Mouse (Mus musculus): ENCODE results near the gene Tmem91.

Gene Tmem91

DNA sequence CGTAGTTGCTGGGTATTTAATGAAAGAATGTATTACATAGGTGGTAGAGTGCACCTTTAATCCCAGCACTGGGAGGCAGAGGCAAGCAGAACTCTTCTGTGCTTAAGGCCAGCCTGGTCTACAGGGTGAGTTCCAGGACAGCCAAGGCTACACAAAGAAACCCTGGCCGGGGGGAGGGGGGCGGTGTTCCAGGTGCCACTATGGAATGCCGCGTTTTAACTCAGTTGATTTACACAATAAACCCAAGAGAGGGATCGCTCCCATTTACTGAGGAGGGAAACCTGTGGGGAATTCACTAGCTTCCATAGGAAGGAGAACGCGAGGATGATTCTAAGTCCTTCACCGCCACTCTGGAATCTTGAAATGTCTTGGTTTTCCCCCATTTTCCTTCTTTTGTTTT, 5.3 kb downstream of the Tmem91 start:
- no peak for DNase-seq

DNA sequence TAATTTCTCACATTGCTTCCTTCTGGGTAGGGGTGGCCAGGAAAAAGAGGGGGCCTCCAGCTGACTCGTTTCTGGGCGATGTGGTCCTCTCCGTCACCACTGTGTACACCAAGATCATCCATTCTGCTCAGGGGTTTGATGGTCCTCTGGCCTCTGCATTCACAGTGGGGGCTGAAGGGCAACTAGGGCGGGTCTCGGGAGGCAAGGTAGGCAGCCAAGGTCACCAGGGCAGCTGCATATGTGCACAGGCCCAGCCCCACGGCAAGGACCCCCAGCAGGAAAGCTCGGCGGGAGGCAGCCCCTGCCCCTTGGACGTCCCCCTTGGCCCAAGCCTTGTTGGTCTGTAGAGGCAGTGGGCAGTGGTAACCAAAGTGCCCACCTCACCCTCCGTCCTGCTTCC, 5.8 kb downstream of the Tmem91 start:
- DNase-seq = no peak

DNA sequence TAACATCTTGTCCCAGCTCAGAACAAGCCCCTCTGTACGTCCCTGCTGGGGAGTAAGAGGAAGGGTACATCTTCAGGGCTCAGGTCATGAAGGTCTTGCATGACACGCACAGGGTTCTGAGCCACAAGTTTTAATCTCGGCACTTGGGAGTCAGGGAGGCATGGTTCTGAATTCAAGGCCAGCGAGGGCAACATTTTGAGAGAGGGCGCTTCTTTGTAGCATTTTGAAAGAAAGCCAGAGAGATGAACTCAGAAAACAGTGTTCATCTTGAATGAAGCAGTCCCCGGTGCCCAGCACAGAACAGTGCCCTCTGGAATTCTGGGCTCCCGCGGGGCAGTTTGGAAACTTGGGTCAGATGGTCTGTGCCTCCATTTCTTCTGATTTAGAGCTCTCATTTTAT, 8.6 kb downstream of the Tmem91 start:
- no peak for DNase-seq

DNA sequence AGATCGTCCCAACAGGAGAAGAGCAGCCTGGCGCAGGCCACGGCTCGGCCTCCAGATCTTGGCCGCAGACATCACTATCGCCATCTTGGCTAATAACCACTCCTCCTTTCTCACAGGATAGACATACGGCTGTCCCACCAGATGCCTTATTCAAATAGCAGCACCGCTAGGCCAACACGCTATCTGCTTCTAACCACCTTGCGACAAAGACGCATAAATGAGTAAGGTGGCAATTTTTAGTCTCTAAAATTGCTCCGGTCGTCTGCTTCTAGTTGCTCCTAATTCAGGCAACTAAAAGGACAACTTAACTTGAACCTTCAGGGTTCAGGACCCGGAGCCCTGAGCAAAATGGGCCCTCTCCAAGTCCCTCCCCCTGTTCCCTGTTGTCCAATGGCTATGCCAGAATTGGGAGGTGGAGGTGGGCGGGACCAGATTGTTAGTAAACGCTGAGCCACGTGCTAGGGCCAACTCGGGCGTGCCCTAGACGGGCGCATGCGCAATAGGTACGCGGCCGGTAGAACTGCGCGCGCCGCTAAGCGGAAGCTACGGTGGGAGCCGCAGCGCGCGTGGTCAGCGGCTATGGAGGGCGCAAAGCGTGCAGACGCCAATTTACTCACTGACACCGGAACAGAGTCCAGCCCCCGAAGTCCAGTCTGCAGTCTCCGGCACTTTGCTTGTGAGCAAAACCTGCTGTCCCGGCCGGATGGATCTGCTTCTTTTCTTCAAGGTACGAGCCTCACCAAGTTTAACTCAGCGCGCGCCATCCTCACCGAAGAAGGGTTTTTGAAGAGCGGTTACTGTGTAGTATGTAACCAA, 16.1 kb downstream of the Tmem91 start, which contains the start of the genes Bckdha and Exosc5:
Gene Bckdha (minus strand): TSS at position 325 of the 816 bp plus-strand sequence.
Gene Exosc5 (plus strand): TSS at position 508 of the 816 bp plus-strand sequence.
- DNase-seq = peak; percentile 98

DNA sequence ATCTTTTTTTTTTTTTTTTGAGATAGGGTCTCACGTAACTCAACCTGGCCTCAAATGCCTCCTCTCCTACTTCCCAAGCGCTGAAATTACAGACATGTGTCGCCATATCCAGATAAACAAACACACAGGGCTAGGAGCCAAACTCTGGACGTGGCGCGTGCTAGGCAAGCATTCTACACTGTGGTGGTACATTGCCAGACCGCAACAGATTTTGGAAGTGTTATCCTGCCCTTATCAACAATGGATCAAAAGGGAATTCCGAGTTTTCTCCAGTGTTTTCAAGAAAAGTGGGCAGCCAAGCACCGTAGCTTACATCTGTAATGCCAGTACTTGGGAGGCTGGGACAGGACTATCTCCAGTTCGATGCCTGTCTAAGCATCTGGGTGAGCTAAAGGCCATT, 17.2 kb downstream of the Tmem91 start:
- DNase-seq = no peak

DNA sequence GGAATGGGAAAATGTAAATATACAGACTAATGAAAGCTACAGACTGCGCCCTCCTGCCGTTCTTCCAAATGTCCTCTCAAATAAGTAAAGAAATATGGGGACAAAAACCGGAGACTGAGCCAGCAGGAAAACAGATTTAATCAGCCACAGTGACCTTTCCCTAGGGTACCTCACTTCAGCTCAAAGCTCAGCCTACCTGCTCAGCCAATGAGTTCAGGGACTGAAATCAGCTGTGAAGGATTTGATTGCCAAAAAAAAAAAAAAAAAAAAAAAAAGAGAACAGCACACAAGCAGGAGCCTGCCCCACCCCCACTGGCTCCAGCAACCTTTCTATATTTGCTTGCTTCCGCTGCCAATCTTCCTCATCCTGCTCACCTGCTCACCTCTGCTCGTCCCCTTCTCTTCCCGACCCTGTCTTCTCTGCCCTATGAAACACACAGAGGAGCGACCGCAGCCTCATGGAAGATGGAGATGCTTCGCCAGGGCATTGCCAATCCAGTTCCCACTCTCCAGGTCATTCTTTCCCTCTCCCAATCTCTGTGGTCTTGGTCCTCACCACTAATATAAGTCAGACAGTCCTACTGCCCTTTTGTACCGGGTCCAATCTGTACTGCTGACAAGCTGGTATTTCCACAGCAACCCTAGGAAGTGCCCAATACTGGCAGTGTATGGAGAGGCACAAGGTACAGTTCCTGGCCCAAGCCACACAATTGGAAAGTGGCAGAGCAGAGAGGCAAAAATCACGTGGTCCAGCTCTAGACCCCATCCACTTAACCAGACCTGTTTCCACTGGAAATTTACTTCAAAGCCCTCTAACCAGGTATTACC, 19.2 kb downstream of the Tmem91 start:
- DNase-seq = no peak

DNA sequence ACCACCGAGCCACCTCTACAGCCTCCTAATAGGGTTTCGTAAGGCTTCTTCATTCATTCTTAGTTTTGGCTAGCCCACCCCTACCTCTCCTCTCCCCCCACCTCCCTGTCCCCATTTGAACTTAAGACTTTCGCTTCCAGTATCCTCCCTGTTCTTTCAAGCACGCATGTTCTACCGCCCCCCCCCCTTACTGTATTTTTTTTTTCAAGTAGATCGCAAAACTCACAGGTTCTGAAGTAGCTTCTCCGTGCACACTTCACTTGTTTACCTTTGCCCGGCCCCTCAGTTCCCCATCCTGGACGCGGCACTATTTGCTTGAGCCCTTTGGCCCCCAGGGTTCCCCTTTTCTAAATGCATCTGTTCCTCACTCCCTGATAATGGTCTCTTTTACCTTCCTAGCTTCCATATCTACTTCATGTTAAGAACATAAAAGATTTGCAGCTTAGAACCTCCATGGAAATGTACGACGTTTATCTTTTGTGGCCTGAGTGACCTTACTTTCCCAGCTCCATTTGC, 22.7 kb downstream of the Tmem91 start:
- DNase-seq = no peak

DNA sequence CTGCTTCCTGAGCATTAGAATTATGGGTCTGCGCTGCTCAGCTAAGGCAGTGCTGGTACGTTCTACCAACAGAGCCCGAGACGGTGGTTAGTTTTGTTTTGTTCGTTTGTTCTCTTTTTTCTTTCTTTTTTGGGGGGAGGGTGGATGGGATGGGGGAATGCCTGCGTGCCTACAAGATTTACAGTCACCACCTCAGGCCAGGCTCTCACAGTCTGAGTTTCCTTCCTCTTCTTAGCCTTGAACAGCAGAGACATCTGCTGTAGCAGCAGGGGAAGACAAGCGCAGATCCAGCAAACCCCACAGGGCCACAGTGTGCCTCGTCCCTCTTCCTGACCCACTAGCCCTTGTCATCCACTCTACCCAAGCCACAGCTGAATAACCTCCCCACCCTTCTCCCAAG, 23.7 kb downstream of the Tmem91 start:
- peak; percentile 56 for DNase-seq

DNA sequence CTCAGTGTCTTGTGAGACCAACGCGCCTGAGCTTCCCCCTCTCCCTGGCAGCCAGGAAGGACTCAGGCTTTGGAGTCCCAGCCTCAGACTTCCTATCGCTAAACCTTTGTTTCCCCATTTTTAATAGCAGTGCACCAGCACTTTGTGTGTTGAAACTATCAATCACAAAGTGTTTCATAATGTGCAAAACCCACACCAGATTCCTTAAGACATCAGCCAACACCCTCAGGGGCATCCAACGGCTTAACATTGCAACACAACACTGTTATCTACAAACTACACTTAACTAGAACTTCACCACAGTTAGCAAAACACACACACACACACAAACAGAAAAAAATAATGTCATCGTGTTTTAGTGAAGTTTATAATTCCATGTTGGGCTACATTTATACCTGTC, 25.1 kb downstream of the Tmem91 start:
- no peak for DNase-seq

DNA sequence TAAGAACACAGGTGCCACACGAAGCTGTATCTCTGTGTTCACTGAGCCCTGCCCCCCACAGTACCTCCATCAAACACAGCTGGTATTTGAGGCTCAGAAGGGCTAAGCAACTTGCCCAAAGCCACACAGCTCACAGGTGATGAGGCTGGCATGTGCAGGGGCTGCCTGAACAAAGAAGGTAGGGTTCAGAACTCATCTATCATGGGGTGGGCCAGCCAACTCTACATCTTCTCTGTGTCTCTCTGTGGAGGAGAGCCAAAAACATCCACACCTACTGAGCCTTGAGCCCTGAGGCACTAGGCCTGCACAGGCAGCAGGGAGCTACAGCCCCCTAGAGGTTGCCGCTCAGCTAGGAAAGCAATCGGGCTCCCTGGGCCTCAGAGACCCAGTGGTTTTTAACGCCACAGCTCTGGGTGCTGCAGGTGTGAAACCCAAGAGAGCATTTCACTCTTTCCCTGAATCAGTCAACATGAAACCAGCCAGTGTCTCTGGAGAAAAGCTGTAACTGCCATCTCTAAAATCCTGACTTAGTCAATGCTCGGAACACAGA, 27.3 kb downstream of the Tmem91 start:
- peak; percentile 83 for DNase-seq

DNA sequence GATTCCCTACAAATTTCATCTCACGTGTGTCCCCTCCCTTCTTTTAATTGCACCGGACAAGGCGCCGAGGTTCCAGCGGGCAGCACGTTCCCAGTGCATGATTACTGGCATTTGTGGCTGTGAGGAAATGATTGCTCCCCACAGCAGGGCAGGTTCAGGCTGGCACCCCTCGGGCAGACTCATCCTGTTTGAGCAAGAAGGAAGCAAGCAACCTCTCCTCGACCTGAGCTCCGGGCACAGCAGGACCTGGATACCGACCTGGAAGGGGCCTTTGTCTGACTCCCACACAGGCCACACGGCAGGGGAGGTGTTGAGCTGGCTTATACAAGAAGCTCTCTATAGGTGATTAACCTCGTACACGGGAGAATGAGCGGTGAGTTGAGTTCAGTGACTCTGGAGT, 29.9 kb downstream of the Tmem91 start:
- DNase-seq = peak; percentile 58

DNA sequence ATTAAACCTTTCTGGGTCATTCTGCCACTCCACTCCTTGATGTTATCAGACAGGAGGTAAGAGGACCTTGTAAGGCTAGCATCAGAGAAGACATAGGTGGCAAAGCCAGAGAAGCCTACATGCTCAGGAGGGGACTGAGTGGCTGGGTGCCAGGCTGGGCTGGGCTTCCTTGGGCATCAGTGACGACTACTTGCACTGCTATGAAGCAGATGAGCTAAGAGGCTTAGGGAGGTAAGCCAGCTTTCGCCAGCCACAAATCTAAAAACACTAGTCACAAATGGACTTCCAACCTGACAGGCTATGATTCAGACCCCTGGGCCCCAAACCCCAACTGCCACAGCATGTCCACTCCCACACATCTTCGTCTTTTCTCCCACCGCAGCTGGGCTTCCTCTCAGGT, 30.3 kb downstream of the Tmem91 start:
- peak; percentile 32 for DNase-seq

DNA sequence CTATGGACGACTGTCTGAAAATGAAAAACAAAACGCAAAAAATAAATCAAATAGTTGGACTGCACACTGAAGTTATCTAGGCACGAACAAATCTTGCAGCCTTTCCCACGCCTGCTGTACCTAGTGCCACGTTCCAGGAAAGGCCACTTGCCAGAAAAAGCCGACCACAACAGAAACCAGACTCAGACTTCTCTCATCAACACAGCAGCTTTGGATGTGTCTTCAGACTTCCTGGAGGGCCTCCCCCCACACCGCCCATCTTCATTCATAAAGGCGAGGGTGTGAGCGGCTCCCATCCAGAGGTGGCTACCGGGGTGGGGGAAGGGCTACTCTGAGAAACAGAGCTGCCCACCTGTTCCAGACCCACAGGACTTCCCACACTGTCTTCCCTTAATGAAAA, 30.8 kb downstream of the Tmem91 start:
- peak; percentile 53 for DNase-seq

DNA sequence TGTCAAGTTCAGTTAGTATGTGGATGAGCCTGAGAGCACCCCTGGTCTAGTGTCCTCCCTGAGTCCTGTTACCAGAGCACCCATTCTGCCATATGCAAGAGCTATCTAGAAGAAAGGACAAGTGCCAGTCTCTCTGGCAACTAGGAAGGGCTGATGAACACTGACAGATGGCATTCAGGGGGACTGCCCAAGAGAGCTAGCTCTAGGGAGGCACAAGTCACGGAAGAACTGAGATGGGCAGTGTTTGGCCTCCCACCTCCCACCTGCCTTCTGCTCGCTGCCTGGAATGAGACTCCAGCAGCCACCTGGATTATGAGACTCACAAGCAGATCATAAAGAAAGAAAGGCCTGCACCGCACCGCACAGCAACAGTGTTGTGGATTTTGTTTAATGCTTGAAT, 35.2 kb downstream of the Tmem91 start:
- DNase-seq = no peak

DNA sequence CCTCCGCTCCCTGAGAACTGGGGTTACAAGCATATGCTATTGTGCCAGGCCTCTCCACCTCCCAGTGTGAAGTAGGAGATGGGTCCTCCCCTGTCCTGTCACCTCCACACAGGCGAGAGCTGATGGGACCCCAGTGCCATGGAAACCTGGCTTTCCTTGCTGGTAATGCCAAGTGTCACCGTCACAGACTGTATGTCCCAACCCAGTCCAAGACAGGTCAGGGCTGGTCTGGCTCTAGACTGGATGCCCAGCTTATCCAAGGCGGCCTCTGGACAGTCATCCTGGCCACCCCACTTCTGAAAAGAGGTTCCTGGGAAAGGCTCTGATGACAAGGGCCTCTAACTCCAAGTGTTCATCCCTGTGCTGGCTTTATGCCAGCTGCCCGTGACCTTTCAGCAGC, 37.9 kb downstream of the Tmem91 start:
- DNase-seq = no peak

DNA sequence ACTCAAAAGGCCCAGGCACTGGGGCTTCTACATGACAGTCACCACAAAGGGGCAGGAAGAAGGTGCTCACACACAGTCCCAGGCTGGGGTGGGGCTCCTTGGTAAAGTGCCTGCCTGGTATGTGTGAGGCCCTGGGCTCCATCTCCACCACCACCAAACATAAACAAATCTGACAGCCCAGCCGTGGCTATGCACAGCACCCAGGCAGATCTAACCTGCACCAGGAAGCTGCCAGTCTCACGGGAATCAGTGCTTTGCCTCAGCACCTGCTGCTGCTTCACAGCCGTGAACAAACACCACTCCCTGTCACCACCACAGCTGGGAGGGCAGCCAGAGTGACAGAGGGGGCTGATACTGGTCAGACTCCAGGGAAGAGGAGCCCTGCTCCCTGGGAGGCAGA, 38.6 kb downstream of the Tmem91 start:
- DNase-seq = peak; percentile 64

DNA sequence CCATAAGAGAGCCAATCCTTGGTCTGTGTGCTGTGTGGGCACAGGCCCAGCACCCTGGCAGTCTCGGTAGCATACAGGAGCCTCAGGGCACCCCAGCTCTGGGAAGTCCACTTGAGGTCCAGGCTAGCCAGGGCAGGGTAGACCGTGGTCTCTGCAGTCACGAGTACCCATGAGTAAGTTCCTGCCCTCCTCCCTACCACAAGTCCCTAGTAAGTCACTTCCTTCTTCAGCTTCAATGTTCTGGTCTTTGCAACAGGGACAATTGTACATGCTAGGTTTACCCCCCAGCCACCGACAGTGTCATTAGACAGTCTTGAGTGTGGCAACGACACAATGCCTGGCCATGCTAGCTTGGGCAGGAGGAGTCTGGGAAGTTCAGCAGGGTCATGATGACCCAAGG, 42.3 kb downstream of the Tmem91 start:
- DNase-seq = no peak

DNA sequence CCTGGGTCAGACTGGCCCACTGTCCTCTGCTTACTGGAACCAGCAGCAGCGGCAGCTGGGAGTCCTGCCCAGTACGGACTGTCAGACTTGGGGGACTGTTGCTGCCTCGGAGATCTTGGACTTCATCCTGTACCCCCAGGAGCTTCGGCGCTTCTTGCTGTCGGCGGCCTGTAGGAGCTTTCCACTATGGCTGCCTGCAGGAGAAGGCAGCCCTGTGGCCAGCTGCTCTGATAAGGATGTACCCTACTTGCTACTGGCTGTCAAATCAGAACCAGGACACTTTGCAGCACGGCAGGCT, 46.7 kb downstream of the Tmem91 start:
- no peak for DNase-seq

DNA sequence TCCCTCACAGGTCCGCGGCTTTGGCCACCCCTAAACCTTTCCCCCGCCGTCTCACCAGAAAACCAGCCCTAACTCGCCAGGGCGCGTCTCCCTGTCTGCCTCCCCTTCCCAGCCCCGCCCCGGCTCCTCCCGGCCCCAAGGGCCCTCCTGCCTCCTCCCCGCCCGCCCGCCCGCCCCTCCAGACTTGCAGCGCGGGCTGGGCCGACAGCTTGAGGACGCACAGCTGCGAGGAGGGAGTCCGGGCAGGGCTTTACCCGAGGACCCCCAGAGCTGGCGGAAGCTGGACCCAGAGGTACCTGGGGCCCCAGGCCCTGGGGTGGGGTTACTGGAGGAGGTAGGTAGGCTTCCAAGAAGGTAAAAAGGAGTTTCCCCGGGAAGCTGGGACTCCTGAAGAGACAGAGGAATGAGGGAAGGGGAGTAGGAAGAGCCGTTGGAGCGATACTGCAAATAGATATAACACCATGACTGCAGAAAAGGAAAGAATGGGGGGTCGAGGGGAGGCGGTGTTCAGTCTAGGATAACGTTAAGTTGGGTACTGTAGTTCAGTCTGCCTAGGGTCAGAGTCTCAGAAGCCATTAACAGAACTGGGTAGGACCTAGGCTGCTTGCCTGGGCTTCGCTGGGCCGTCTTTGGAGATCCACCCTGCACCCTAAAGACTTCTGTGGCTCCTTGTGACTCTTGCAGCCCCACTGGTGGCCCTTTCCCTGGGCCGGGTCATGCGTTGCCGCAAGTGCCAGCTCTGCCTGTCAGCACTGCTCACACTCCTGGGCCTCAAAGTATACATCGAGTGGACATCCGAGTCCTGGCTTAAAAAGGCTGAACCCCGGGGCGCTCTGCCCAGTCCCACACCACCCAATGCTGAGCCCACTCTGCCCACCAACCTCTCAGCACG, 47.3 kb downstream of the Tmem91 start:
- peak; percentile 82 for DNase-seq

DNA sequence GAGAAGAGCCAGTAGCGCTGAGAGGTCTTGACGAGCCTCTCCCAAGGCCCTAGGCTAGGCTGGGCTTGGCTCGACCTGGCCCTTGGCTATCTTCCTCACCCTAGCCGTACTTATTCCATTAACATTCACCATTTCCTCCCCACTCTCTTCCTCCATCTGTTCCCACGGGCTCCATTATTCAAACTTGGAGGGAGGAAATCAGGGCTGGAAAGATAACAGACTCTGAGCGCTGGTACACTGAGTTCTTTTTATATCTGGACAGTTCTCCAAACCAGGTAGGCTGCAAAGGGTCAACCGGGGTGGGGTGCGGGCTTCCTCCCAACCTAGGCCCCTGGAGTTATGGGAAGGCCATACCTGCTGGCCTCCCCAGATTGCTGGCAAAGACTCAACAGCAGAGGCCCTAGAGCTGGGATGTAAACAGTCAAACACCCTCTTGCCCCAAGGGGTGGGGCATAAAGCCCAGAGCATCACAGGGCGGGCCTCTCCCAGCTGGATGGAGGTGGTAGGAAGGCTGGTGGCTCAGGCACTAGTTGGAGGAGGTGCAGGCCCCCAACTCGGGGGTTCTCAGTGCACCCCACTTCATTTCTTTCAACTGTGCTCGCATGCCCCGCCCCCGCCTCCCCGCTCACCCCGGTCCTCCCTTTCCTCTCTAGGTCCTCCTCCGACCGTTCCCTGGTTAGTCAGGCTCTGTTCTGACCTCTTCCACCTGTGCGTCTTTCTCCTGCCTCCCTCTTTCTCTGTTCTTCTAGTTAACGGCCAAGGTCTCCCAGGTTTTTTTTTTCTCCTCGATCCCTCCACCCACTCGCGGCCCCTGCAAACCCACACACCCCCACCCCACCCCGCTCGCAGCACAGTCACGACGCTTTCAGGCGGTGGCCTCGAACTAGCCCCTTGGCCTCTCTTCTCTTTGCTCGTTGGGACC, 48.2 kb downstream of the Tmem91 start, which contains the start of gene B3gnt8:
Gene B3gnt8 (plus strand): TSS at position 146 of the 922 bp plus-strand sequence.
- DNase-seq = peak; percentile 76

DNA sequence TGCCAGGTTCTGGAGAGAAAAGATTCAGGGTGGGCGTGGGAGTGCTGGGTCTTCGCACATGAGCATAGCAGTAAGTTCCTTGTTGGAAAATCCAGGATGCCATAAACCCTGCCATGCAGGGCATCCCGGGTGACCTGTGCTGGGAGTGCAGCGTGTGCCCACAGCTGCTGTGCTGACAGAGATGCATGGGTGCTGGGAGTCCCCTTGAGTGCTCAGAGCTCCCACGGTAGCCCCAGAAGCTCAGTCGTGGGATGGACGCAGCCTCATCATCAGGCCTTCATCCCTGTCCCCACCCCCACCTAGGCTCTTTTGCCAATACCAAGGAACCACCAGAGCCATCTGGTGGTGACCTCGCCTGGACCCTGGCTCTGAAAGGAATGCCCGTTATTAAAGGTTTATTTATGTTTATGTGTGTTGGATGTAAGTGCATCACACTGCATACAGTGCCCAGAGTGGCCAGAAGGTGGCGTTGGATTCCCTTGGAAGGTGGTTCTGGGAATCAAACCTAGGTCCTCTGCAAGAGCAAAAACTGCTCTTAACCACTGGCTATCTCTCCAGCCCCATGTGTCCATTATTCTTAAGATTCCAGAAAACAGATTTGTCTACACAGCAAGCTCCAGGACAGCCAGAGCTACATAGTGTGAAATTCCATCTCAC, 49.2 kb downstream of the Tmem91 start:
- DNase-seq = peak; percentile 86
